Mouse (Mus musculus): Measurements from ENCODE around the gene Acr. TPM values are rescaled to one million over a fixed set of nuclear protein-coding genes. Genes with fewer than 3 reads are reported as not detected.
A peak's percentile ranks its signal among the peaks of the same experiment; 100 is the strongest.

Acr gene
- total RNA-seq, 2 experiments from 2014 or later = 0.37 to 0.96 TPM

DNA sequence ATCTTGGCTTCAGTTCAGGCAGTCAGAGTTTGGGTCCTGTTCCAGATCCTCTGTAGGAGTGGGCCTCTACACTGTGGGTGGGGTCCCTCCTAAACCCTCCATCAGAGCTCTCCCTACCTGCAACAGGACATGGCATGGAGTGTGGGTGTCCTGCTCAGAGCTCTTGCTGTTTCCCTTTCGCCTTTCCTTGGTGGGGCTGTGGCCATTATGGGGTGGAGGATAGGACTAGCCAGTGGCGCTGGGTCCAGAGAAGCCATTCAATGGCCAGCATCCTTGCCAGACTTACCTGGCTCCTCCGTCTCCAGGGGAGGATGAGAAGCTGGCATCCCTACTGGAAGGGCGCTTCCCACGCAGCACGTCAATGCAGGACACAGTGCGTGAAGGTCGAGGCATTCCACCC is 20.8 kb upstream of the Acr start:
- DNase-seq (ENCODE audit: extremely low spot score in 1 of 2, low spot score in 1 of 2) = no peak

DNA sequence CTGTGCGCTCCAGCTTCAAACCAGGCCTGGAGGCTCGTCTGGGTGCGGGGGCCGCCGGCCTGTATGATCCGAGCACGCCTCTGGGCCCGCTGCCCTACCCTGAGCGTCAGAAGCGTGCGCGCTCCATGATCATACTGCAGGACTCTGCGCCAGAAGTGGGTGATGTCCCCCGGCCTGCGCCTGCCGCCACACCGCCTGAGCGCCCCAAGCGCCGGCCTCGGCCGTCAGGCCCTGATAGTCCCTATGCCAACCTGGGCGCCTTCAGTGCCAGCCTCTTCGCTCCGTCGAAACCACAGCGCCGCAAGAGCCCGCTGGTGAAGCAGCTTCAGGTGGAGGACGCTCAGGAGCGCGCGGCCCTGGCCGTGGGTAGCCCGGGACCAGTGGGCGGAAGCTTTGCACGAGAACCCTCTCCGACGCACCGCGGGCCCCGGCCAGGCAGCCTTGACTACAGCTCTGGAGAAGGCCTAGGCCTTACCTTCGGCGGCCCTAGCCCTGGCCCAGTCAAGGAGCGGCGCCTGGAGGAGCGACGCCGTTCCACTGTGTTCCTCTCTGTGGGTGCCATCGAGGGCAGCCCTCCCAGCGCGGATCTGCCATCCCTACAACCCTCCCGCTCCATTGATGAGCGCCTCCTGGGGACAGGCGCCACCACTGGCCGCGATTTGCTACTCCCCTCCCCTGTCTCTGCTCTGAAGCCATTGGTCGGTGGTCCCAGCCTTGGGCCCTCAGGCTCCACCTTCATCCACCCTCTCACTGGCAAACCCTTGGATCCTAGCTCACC is 20.1 kb upstream of the Acr start:
- DNase-seq (ENCODE audit: extremely low spot score in 1 of 2, low spot score in 1 of 2) = no peak

DNA sequence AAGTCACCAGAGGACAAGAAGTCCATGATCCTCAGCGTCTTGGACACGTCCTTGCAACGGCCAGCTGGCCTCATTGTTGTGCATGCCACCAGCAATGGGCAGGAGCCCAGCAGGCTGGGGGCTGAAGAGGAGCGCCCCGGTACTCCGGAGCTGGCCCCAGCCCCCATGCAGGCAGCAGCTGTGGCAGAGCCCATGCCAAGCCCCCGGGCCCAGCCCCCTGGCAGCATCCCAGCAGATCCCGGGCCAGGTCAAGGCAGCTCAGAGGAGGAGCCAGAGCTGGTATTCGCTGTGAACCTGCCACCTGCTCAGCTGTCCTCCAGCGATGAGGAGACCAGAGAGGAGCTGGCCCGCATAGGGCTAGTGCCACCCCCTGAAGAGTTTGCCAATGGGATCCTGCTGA is 19.3 kb upstream of the Acr start:
- DNase-seq (ENCODE audit: extremely low spot score in 1 of 2, low spot score in 1 of 2) = peak in 1 of 2 experiments; percentile 37

DNA sequence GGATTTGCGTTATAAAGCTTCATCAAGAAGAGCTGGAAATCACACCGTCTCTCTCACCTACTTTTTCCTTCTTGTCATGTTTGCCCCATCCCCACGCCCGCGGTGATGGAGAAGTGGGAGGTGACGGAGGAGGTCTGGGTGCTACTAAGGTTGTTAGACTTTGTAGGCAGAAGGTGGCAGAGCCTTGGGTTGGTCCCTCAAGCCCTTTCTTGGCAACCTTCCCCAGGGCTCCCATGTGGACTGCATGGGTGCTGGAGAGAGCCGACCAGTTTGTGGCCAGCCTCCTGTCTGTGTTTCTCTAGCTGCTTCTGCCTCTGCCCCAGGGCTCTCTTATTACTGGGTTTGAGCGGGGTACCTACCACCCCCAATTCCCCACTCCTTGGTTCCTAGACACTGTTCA is 17.6 kb upstream of the Acr start:
- no peak for DNase-seq (ENCODE audit: extremely low spot score in 1 of 2, low spot score in 1 of 2)

DNA sequence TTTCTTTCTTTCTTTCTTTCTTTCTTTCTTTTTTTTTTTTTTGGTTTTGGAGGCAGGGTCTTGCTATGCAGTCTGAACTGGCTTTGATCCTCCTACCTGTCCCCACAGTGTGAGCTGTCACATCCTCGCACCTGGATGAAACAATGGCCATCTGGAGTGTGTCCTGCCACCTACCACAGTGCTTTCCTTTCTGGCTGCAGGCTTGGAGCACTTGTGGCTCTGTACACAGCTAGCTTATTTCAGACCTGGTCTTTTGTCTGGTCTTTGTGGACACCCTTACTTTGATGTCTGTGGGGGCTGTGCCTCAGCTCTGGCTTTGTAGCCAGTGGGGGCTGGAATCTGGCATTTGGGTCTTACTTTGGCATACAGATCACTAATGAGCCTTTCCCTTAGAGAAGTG is 16.4 kb upstream of the Acr start:
- DNase-seq (ENCODE audit: extremely low spot score in 1 of 2, low spot score in 1 of 2) = no peak

- no peak for DNase-seq (ENCODE audit: extremely low spot score in 1 of 2, low spot score in 1 of 2)
These were observed 12.5 kb upstream of the Acr start for GRCm38 (mm10) chr15:89555591-89555990.

DNA sequence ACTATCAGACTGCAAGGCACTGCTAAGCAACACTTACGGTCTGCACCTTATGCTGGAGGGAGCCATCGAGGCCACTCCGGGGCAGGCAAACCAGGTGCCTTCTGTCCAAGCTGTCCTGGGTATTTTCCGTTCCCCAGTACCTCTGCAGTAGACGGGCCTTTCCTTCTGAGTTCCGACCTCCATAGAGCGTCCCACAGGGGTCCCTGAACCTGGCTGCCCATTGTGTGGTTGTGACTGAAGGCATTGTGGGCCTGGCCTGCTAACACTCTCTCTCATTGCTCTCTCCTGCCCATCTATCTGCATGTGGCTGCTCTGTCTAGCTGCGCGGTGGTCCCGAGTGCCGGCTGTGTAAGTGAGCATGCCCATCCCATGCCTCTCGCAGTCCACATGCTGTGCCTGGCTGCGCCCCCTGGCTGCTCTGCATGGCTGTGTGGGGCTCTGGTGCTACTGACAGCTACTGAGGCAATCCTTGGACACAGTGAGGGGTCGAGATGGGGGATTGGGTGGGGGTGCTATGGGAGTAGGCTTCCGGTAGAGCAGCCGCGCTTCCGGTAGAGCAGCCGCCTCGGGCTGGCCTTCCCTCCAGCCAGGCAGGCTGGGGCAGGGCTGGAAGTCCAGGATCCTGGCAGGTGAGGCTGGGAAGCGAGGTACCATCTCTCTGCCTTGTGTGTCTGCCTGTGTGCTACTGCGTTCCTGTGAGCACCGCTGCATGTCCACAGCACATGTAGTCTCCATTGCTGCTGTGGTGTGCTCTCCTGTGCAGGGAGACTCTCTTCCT is 11.5 kb upstream of the Acr start:
- no peak for DNase-seq (ENCODE audit: extremely low spot score in 1 of 2, low spot score in 1 of 2)

DNA sequence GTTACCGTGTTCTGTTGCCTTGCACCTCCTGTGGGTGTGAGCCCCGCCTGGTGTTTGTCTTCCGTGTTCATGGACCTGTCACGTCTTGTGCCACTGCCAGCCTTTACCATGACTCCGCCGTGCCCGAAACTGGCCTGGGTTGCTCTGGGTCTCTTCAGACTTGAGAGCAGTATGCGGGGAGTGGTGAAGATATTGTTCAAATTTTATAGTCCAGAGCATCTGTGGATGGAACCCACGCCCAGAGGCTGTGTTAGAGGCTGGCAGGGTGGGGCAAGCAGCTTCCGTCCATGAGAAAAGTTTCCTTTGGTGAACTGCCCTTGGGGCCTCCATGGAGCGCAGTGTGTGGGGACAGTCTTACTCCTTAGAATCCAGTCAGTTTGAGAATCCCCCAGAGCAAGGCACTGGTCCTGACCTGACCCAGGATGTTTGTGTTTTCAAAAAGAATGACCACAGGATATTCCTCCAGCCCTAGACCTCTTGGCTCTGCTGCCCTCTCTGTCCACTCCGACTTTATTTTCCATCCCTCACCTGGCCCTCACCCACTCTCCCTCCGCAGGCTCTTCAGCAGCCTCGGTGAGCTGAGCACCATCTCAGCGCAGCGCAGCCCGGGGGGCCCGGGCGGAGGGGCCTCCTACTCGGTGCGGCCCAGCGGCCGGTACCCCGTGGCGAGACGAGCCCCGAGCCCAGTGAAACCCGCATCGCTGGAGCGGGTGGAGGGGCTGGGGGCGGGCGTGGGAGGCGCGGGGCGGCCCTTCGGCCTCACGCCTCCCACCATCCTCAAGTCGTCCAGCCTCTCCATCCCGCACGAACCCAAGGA is 10.7 kb upstream of the Acr start:
- DNase-seq (ENCODE audit: extremely low spot score in 1 of 2, low spot score in 1 of 2) = no peak

DNA sequence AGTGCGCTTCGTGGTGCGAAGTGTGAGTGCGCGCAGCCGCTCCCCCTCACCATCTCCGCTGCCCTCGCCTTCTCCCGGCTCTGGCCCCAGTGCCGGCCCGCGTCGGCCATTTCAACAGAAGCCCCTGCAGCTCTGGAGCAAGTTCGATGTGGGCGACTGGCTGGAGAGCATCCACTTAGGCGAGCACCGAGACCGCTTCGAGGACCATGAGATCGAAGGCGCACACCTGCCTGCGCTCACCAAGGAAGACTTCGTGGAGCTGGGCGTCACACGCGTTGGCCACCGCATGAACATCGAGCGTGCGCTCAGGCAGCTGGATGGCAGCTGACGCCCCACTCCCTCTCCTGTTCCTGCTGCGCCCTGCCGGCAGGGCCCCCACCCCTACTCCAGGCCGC is 10.1 kb upstream of the Acr start:
- DNase-seq (ENCODE audit: extremely low spot score in 1 of 2, low spot score in 1 of 2) = no peak

- no peak for DNase-seq (ENCODE audit: extremely low spot score in 1 of 2, low spot score in 1 of 2)
These were observed 8.9 kb upstream of the Acr start for GRCm38 (mm10) chr15:89559202-89559731.

GRCm38 (mm10) chr15:89572147-89572546 is 4.0 kb downstream of the Acr start:
- no peak for DNase-seq (ENCODE audit: extremely low spot score in 1 of 2, low spot score in 1 of 2)

- DNase-seq (ENCODE audit: extremely low spot score in 1 of 2, low spot score in 1 of 2) = no peak
These were observed 14.4 kb downstream of the Acr start for GRCm38 (mm10) chr15:89582494-89582893.

GRCm38 (mm10) chr15:89585101-89585500 is 17.0 kb downstream of the Acr start:
- no peak for DNase-seq (ENCODE audit: extremely low spot score in 1 of 2, low spot score in 1 of 2)

- DNase-seq (ENCODE audit: extremely low spot score in 1 of 2, low spot score in 1 of 2) = no peak
These were observed 17.5 kb downstream of the Acr start for GRCm38 (mm10) chr15:89585631-89586030.

DNA sequence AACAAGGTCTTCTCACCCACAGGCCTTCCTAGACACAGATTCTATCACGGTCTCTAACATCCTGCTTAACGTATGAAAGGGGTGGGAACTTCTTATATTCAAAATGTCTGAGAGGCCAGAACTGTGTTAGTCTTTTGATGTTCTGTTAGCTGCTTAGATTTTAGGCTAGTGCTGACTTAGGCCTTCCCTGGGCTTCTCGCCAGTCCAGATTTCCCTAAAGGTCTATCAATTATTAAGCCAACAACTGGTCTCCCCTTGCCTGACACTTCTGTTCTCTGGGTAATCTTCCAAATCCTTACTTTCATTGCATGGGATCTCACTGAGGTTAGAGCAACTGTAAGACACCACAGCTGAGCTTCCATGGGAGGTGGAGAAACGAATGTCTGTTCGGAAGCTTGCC is 21.0 kb downstream of the Acr start:
- no peak for DNase-seq (ENCODE audit: extremely low spot score in 1 of 2, low spot score in 1 of 2)

DNA sequence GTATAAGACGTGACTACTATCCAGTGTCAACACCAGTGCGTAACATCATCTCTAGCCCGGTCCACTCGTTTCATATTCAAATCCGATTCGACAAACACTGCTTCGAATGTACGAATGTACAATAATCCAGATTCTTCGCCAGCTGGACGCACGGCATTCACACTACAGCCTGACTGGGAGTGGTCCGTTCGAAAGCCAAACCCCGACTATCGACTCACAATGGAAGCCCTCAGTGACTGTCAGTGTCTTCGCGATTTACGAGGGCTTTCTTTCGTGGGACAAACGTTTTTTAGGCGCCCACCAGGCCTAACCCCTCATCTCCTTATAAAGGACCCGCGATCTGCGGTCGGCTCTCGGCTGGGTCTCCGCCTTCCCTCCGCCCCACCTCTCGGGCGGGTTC is 23.2 kb downstream of the Acr start:
- DNase-seq (ENCODE audit: extremely low spot score in 1 of 2, low spot score in 1 of 2) = no peak

- peak; percentile 64 to 78 for DNase-seq (ENCODE audit: extremely low spot score in 1 of 2, low spot score in 1 of 2)
These were observed 23.8 kb downstream of the Acr start, which contains the start of gene Rabl2 for GRCm38 (mm10) chr15:89591723-89592455. TSS of gene Rabl2 (minus strand) at chr15:89591923.

- no peak for DNase-seq (ENCODE audit: extremely low spot score in 1 of 2, low spot score in 1 of 2)
These were observed 24.4 kb downstream of the Acr start for GRCm38 (mm10) chr15:89592548-89592947.

- DNase-seq (ENCODE audit: extremely low spot score in 1 of 2, low spot score in 1 of 2) = no peak
These were observed 37.9 kb downstream of the Acr start for GRCm38 (mm10) chr15:89605822-89606570.

Measured in layer of hippocampus, postnatal 25 days (tissue).